ENCODE assay signal across 13 mouse cellular contexts in the genomic region with DNA sequence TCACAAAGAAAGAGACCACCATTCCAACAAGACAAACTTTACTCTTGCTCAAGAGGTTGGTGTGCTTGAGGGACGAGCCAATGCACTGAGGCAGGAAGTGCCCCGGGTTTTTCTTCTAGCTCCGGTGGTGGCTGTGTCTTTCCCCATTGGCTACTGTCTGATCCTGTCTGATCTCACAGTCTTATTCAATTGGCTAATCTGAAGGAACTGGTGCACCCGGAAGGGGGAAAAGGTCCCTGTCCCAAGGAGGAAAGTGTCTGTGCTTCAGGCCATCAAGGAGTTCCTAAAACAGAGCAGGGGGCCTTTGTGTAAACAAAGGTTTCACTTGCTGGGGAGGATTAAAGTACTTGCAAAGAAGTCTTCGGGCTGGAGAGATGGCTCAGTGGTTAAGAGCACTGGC. TPM values are rescaled to one million over a fixed set of nuclear protein-coding genes. Genes with fewer than 3 reads are reported as not detected.
A peak's percentile ranks its signal among the peaks of the same experiment; 100 is the strongest.
DNase-seq lines count a peak whose midpoint lies in the region.
"Had no signal": no experiment of that assay in that cellular context is flagged by ENCODE, and none has a peak within 500 bp of the region (broad histone marks: within the 10 kb centered on the region; RNA-seq: fewer than 3 reads in every experiment).

No protein-coding gene starts in this region.

- peak; percentile 59 to 64 for DNase-seq in spleen, postnatal 36 days (ENCODE audit: low spot score in 2 of 2)
- DNase-seq in spleen, postnatal 14 days (ENCODE audit: low spot score in 2 of 2), result no peak
- peak; percentile 78 for DNase-seq in ZHBTc4 (ENCODE audit: low read depth, low spot score)
- DNase-seq in naive thymus-derived CD4-positive, alpha-beta T cell, adult 2 months (ENCODE audit: low read depth), result peak; percentile 54
- DNase-seq in thymus, postnatal 4 days, result peak; percentile 59
- no peak for DNase-seq in cerebellum, adult 18-20 months
- no peak for DNase-seq in heart, postnatal 14 days
- DNase-seq in retina, postnatal 1 day, result no peak
- DNase-seq: adrenal gland, postnatal 10 days; cerebellum, adult 2 months; gastrocnemius, postnatal 10 days; heart, postnatal 36 days; kidney, adult 9 months had no signal

- intact Hi-C loops in heart, postnatal 14 days (cut with DNase I), result no loop called here

RNA-seq across cellular contexts. Expression of a gene that starts 48.5 kb away (rescaled TPM):
- total RNA-seq in heart, postnatal 14 days (2021), result 10 to 100 TPM; 29.5 to 30.9 TPM

Comparison
In these comparisons a context has a peak if more than half of its experiments do, and no peak if none do; other contexts are left out.
1. DNase-seq: peak in spleen, postnatal 36 days (2 of 2), ZHBTc4 (single experiment), naive thymus-derived CD4-positive, alpha-beta T cell, adult 2 months (single experiment) and thymus, postnatal 4 days (single experiment); none in spleen, postnatal 14 days (0 of 2), cerebellum, adult 18-20 months (0 of 2), heart, postnatal 14 days (0 of 2) and retina, postnatal 1 day (single experiment).